Mouse (Mus musculus) kidney, embryonic 14.5 days (tissue): ENCODE measurements around the gene Blmh. TPM values are rescaled to one million over a fixed set of nuclear protein-coding genes. Genes with fewer than 3 reads are reported as not detected.

Experiments used
- ATAC-seq: fragments of 200-750 bp; cut with Nextera tagmentation; 2 replicates; pipeline ENCODE4 v1.8.0; 2017; ENCODE audit warnings: moderate number of reproducible peaks, mild to moderate bottlenecking, moderate TSS enrichment, moderate library complexity; ENCODE audit not compliant: low FRiP score, low TSS enrichment
- H3K27ac ChIP-seq: fragments of 300-500 bp; sonication (generic); 2 replicates; pipeline ENCODE4 v1.5.1; 2014; ENCODE audit warnings: low read depth, mild to moderate bottlenecking, low read length, moderate library complexity, mixed read lengths
- H3K27me3 ChIP-seq: fragments of 300-500 bp; sonication (generic); 2 replicates; pipeline ENCODE4 v1.6.1; 2014; ENCODE audit warnings: mild to moderate bottlenecking, low read length; ENCODE audit not compliant: control insufficient read depth, insufficient read depth
- H3K36me3 ChIP-seq: fragments of 300-500 bp; sonication (generic); 2 replicates; pipeline ENCODE4 v1.6.1; 2014; ENCODE audit warnings: low read length, mixed read lengths; ENCODE audit not compliant: control insufficient read depth, insufficient read depth
- H3K4me1 ChIP-seq: fragments of 300-500 bp; sonication (generic); 2 replicates; pipeline ENCODE4 v1.6.1; 2014; ENCODE audit warnings: low read length, mixed read lengths; ENCODE audit not compliant: control insufficient read depth, insufficient read depth
- H3K4me2 ChIP-seq: fragments of 300-500 bp; sonication (generic); replicated peaks from 2 replicates; pipeline ENCODE4 v1.6.1; 2014; ENCODE audit warnings: low read depth, mild to moderate bottlenecking, low read length
- H3K4me3 ChIP-seq: fragments of 300-500 bp; sonication (generic); 2 replicates; pipeline ENCODE4 v1.5.1; 2014; ENCODE audit warnings: mild to moderate bottlenecking, low read length
- H3K9ac ChIP-seq: fragments of 300-500 bp; sonication (generic); 2 replicates; pipeline ENCODE4 v1.6.1; 2014; ENCODE audit warnings: low read depth, mild to moderate bottlenecking, low read length, moderate library complexity
- H3K9me3 ChIP-seq: fragments of 300-500 bp; sonication (generic); 2 replicates; pipeline ENCODE4 v1.6.1; 2016; ENCODE audit warnings: low read length; ENCODE audit not compliant: control insufficient read depth
- WGBS: fragments of 180-500 bp; shearing (Covaris S2); extraction: QIAGEN DNeasy Blood & Tissue Kit; methylation state at CpG from one replicate; pipeline ENCODE4 v1.1.7; 2014; 5-methylcytosine and 5-hydroxymethylcytosine counted together
- polyA plus RNA-seq: library from polyadenylated mRNA; unstranded; fragments of >200 nt; fragmentation: Nextera tagmentation; extraction: Ambion mirVana; gene quantifications from 2 replicates; pipeline ENCODE4 v1.2.1, GENCODE M21; 2014

Blmh gene
- 136 and 160 TPM in 2 replicates for polyA plus RNA-seq

GRCm38 (mm10) chr11:76924759-76925236, at the start of gene Blmh:
Gene Blmh (plus strand): TSS chr11:76924809.
- WGBS = 61% methylated on average over 6 of the region's 6 CpGs
- no peak for ATAC-seq

GRCm38 (mm10) chr11:76879816-76880215, 44.8 kb upstream of the Blmh start:
- Histone ChIP-seq H3K4me3 (no peak overlapping the region), H3K27ac (no peak overlapping the region), H3K9ac (no peak overlapping the region), H3K9me3 (no peaks in the 10 kb centered on the region), H3K27me3 (no peaks in the 10 kb centered on the region), H3K36me3 (no peaks in the 10 kb centered on the region), H3K4me1 (no peaks in the 10 kb centered on the region), H3K4me2 (no peak overlapping the region)
- no peak for ATAC-seq
- WGBS = 83% methylated on average over 5 of the region's 5 CpGs

More at GRCm38 (mm10) chr11:76924759-76925236, at the start of gene Blmh:
- Histone ChIP-seq H3K9me3 (no peaks in the 10 kb centered on the region), H3K9ac (no peak within 1 kb of the TSS), H3K4me3 (no peak within 1 kb of the TSS), H3K36me3 (no peaks in the 10 kb centered on the region), H3K27ac (no peak within 1 kb of the TSS), H3K4me2 (no peak within 1 kb of the TSS), H3K27me3 (no peaks in the 10 kb centered on the region), H3K4me1 (no peaks in the 10 kb centered on the region)

GRCm38 (mm10) chr11:76884451-76884850, 40.2 kb upstream of the Blmh start:
- H3K4me1 ChIP-seq = no peaks in the 10 kb centered on the region; the same call in 1 of the 2 replicates
- H3K9me3 ChIP-seq = no peaks in the 10 kb centered on the region
- H3K4me3 ChIP-seq = no peak overlapping the region
- no peak overlapping the region for H3K4me2 ChIP-seq
- no peaks in the 10 kb centered on the region for H3K27me3 ChIP-seq
- H3K9ac ChIP-seq = no peak overlapping the region
- WGBS = 49% methylated on average over 5 of the region's 5 CpGs
- no peak for ATAC-seq
- H3K36me3 ChIP-seq = no peaks in the 10 kb centered on the region
- H3K27ac ChIP-seq = no peak overlapping the region

- peak overlapping the region; percentile 47; the same call in 1 of the 2 replicates for H3K27ac ChIP-seq
- no peak overlapping the region for H3K4me3 ChIP-seq
- no peak overlapping the region for H3K9ac ChIP-seq
- WGBS = 46% methylated on average over 10 of the region's 10 CpGs
- H3K9me3 ChIP-seq = no peaks in the 10 kb centered on the region
- no peak for ATAC-seq
- no peaks in the 10 kb centered on the region for H3K27me3 ChIP-seq
- H3K4me1 ChIP-seq = peaks cover 18% of the 10 kb centered on the region
- H3K36me3 ChIP-seq = no peaks in the 10 kb centered on the region
- H3K4me2 ChIP-seq = 0 out of 2 replicates have a peak overlapping the region, but pooled peaks have one; percentile 12
These were observed 35.1 kb upstream of the Blmh start for GRCm38 (mm10) chr11:76889339-76890164.

DNA sequence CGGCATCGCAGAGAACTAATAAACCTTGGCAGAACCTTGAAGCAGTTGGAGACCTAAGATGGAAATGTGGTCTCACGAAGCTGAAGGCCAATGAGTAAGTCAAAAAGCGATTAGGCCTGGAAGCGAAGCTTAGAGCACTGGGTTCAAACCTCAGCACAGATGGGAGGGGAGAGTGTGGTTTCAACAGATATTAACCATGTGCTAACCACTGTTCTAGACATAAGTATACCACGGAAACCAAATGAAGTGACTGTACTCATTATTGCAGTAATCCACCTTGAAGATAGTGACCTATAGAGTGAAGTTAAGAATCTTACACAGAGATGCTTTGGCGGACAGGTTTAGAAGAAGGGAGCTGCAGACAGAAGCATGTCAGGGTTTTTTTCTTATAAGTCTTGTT, 33.4 kb upstream of the Blmh start:
- ATAC-seq = no peak
- H3K4me2 ChIP-seq = no peak overlapping the region
- no peak overlapping the region for H3K9ac ChIP-seq
- H3K9me3 ChIP-seq = no peaks in the 10 kb centered on the region
- H3K4me1 ChIP-seq = peaks cover 25% of the 10 kb centered on the region
- H3K27ac ChIP-seq = no peak overlapping the region
- H3K27me3 ChIP-seq = no peaks in the 10 kb centered on the region
- H3K36me3 ChIP-seq = no peaks in the 10 kb centered on the region
- no peak overlapping the region for H3K4me3 ChIP-seq
- WGBS = 91% methylated on average over 7 of the region's 7 CpGs

DNA sequence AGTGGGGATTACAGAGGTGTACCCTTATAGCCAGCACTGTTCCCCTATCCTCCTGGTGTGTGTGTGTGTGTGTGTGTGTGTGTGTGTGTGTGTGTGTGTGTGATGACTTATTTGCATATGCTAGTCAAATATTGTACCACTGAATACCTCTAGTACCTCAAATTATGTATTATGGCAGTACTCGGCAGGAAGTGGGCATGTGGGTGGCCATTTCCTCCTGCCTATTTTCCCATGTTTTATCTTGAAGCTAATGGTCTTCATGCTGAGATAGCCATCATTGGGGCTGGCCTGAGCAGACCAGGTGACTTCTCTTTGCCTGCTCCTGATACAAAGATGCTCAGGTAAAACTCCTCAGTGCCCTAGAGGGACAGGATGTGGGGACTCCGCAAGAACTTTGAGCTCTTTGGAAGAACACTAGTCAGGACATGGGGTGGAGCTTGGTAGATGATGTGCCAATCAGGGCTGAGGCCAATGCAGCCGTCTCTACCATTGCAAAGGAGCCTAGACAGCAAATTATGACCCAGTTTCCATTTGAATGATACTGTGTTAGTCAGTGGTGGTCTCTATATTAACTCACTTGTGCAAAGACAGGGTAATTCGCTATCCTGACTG, 32.8 kb upstream of the Blmh start:
- H3K4me2 ChIP-seq = no peak overlapping the region
- H3K9ac ChIP-seq = no peak overlapping the region
- H3K4me1 ChIP-seq = peaks cover 31% of the 10 kb centered on the region
- no peaks in the 10 kb centered on the region for H3K9me3 ChIP-seq
- no peak for ATAC-seq
- no peak overlapping the region for H3K4me3 ChIP-seq
- H3K36me3 ChIP-seq = no peaks in the 10 kb centered on the region
- no peak overlapping the region for H3K27ac ChIP-seq
- 83% methylated on average over 4 of the region's 4 CpGs for WGBS
- H3K27me3 ChIP-seq = no peaks in the 10 kb centered on the region

GRCm38 (mm10) chr11:76892972-76893371, 31.6 kb upstream of the Blmh start:
- WGBS = 84% methylated on average over 3 of the region's 3 CpGs
- H3K9ac ChIP-seq = no peak overlapping the region

DNA sequence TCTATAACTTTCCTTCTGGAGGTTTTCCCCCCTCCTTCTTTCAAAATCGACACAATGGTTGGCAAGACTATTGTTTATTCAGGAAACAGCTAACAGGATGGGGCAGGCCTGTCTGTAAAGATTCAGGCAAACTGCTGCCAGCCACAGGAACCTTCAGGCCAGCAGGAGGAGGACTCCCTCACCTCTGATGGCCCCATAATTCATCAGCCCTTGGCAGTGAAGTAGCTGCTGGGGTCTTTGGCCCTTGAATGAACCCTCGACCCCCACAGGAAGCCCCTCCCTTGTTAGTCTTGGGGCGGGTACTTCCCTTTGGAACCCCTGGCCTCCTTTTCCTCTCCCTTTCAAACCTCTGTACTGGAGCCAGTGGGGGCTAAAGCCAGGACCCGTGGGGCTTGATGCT, 31.0 kb upstream of the Blmh start:
- peaks cover 40% of the 10 kb centered on the region for H3K4me1 ChIP-seq
- no peak overlapping the region for H3K4me3 ChIP-seq

More at GRCm38 (mm10) chr11:76892972-76893371, 31.6 kb upstream of the Blmh start:
- Histone ChIP-seq H3K27ac (peak overlapping the region; percentile 73; the same call in 1 of the 2 replicates), H3K27me3 (no peaks in the 10 kb centered on the region), H3K4me3 (no peak overlapping the region), H3K4me1 (peaks cover 37% of the 10 kb centered on the region), H3K4me2 (no peak overlapping the region), H3K36me3 (no peaks in the 10 kb centered on the region), H3K9me3 (no peaks in the 10 kb centered on the region)
- ATAC-seq = no peak

DNA sequence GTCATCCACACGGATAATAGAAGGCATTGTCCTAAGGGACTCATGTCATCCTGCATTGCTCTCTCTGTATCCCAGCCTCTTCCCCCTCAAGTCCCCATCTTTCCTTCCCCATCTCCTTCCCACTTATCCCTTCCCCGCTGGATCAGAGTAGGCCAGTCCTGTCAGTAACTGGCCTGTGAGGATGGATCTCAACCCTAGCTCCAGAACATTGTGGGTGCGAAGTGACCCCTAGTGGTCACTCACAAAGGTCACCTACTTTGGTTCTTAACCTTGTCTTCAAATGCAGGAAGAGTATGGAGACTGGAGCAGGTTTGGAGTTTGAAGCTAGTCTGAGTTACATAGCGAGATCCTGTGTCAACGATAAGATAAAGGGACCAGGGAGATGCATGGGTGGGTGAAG, 30.4 kb upstream of the Blmh start:
- Histone ChIP-seq H3K27ac (peak overlapping the region; percentile 69), H3K27me3 (no peaks in the 10 kb centered on the region), H3K4me3 (no peak overlapping the region), H3K36me3 (no peaks in the 10 kb centered on the region), H3K4me2 (no peak overlapping the region; the same call in 1 of the 2 replicates), H3K4me1 (peaks cover 40% of the 10 kb centered on the region), H3K9me3 (no peaks in the 10 kb centered on the region), H3K9ac (0 out of 2 replicates have a peak overlapping the region, but pooled peaks have one; percentile 7)
- 21% methylated on average over 5 of the region's 5 CpGs for WGBS
- peak; percentile 75 for ATAC-seq

More for the DNA sequence above, 31.0 kb upstream of the Blmh start:
- Histone ChIP-seq H3K9ac (0 out of 2 replicates have a peak overlapping the region, but pooled peaks have one; percentile 7), H3K27me3 (no peaks in the 10 kb centered on the region), H3K27ac (peak overlapping the region; percentile 73), H3K36me3 (no peaks in the 10 kb centered on the region), H3K9me3 (no peaks in the 10 kb centered on the region), H3K4me2 (no peak overlapping the region; the same call in 1 of the 2 replicates)
- WGBS = 5% methylated on average over 4 of the region's 4 CpGs
- ATAC-seq = peak; percentile 67
